10 mouse cellular contexts compared by ENCODE assay signal in genomic region chr1:167669796-167670195, GRCm38 (mm10). TPM values are rescaled to one million over a fixed set of nuclear protein-coding genes. Genes with fewer than 3 reads are reported as not detected.
A peak's percentile ranks its signal among the peaks of the same experiment; 100 is the strongest.
DNase-seq lines count a peak whose midpoint lies in the region; ATAC-seq and TF ChIP-seq lines count a peak whose summit lies in the region.
"Had no signal": no experiment of that assay in that cellular context is flagged by ENCODE, and none has a peak within 500 bp of the region (broad histone marks: within the 10 kb centered on the region; RNA-seq: fewer than 3 reads in every experiment).

No protein-coding gene starts in this region.

- peaks cover 36% of the 10 kb centered on the region for H3K27me3 ChIP-seq in hindbrain, embryonic 14.5 days (ENCODE audit: control insufficient read depth, insufficient read depth, low read length)
- H3K27me3 ChIP-seq in hindbrain, embryonic 13.5 days: peaks cover 61% of the 10 kb centered on the region
- peaks cover 71% of the 10 kb centered on the region for H3K27me3 ChIP-seq in E14TG2a.4 (ENCODE audit: insufficient read depth, low read length)

- no peak overlapping the region for H3K4me2 ChIP-seq in hindbrain, embryonic 14.5 days (replicated peaks)
- no peak overlapping the region for H3K4me2 ChIP-seq in hindbrain, embryonic 13.5 days
- H3K4me2 ChIP-seq: embryonic facial prominence, embryonic 12.5 days; limb, embryonic 12.5 days had no signal

- H3K36me3 ChIP-seq in hindbrain, embryonic 14.5 days (replicated peaks; ENCODE audit: control insufficient read depth, insufficient read depth): no peaks in the 10 kb centered on the region
- no peaks in the 10 kb centered on the region for H3K36me3 ChIP-seq in hindbrain, embryonic 13.5 days
- H3K36me3 ChIP-seq in E14TG2a.4 (ENCODE audit: insufficient read depth, low read length): no peaks in the 10 kb centered on the region
- H3K36me3 ChIP-seq: embryonic facial prominence, embryonic 12.5 days; limb, embryonic 12.5 days had no signal

- no peaks in the 10 kb centered on the region for H3K4me1 ChIP-seq in hindbrain, embryonic 14.5 days (replicated peaks; ENCODE audit: control insufficient read depth, insufficient read depth, low read length)
- H3K4me1 ChIP-seq in hindbrain, embryonic 13.5 days (replicated peaks): peaks cover 4% of the 10 kb centered on the region; the same call in 1 of the 2 replicates
- peaks cover 7% of the 10 kb centered on the region for H3K4me1 ChIP-seq in E14TG2a.4 (replicated peaks; ENCODE audit: low read depth, low read length)
- H3K4me1 ChIP-seq: limb, embryonic 12.5 days had no signal

- H3K9ac ChIP-seq in hindbrain, embryonic 14.5 days: no peak overlapping the region
- H3K9ac ChIP-seq in hindbrain, embryonic 13.5 days: no peak overlapping the region
- H3K9ac ChIP-seq: embryonic facial prominence, embryonic 12.5 days; limb, embryonic 12.5 days had no signal

- no peak for ATAC-seq in hindbrain, embryonic 14.5 days (ENCODE audit: low FRiP score)
- ATAC-seq in hindbrain, embryonic 13.5 days (ENCODE audit: low FRiP score): no peak

- H3K9me3 ChIP-seq in hindbrain, embryonic 14.5 days (ENCODE audit: control insufficient read depth, low read length): no peaks in the 10 kb centered on the region
- no peaks in the 10 kb centered on the region for H3K9me3 ChIP-seq in hindbrain, embryonic 13.5 days
- no peaks in the 10 kb centered on the region for H3K9me3 ChIP-seq in E14TG2a.4 (ENCODE audit: low read length)
- H3K9me3 ChIP-seq: embryonic facial prominence, embryonic 12.5 days; limb, embryonic 12.5 days had no signal

- 38% methylated on average over 6 of the region's 6 CpGs for WGBS in hindbrain, embryonic 14.5 days
- 36% methylated on average over 6 of the region's 6 CpGs for WGBS in hindbrain, embryonic 13.5 days

- no peak overlapping the region for H3K27ac ChIP-seq in hindbrain, embryonic 14.5 days
- no peak overlapping the region for H3K27ac ChIP-seq in hindbrain, embryonic 13.5 days
- H3K27ac ChIP-seq: embryonic facial prominence, embryonic 12.5 days; limb, embryonic 12.5 days had no signal

- H3K4me3 ChIP-seq in hindbrain, embryonic 14.5 days (replicated peaks; ENCODE audit: low read length): no peak overlapping the region
- no peak overlapping the region for H3K4me3 ChIP-seq in hindbrain, embryonic 13.5 days
- H3K4me3 ChIP-seq in E14TG2a.4 (replicated peaks; ENCODE audit: low read length): no peak overlapping the region
- H3K4me3 ChIP-seq: embryonic facial prominence, embryonic 12.5 days; limb, embryonic 12.5 days had no signal

- TF ChIP-seq CTCF in E14TG2a.4 (conservative IDR thresholded peaks at IDR 0.05; ENCODE audit: low read length): peak; percentile 84

- DNase-seq in hindbrain, embryonic 14.5 days (ENCODE audit: low spot score): peak; percentile 74
- DNase-seq in c-Kit-positive CD71-negative TER-119-negative erythroid progenitor cells, embryonic 14.5 days (ENCODE audit: low read depth): peak; percentile 14
- peak; percentile 70 for DNase-seq in forelimb bud, embryonic 11.5 days (ENCODE audit: low read depth, low spot score)
- DNase-seq in layer of hippocampus, postnatal 10 days (ENCODE audit: low spot score in 2 of 2): peak; percentile 32 to 51
- peak; percentile 45 for DNase-seq in naive thymus-derived CD4-positive, alpha-beta T cell, adult 2 months (ENCODE audit: low read depth)
- DNase-seq in thymus, postnatal 36 days: peak; percentile 27 to 30

RNA-seq across cellular contexts. Expression of gene Lmx1a, which starts 19.2 kb away (rescaled TPM):
- polyA plus RNA-seq in hindbrain, embryonic 14.5 days (2014; fragmentation: Nextera tagmentation; extraction: Ambion mirVana): 3.3 and 4.7 TPM in 2 replicates
- 9.2 and 10.1 TPM in 2 replicates for polyA plus RNA-seq in hindbrain, embryonic 13.5 days (2015; fragmentation: Nextera tagmentation; extraction: Ambion mirVana)
- under 1 TPM; 0.22 to 0.71 TPM for total RNA-seq in layer of hippocampus, postnatal 10 days (2021)

Comparison
In these comparisons a context has a peak if more than half of its experiments do, and no peak if none do; other contexts are left out.
1. DNase-seq: peak in every context shown above with its lines; median percentile 74 in hindbrain, embryonic 14.5 days; 70 in forelimb bud, embryonic 11.5 days; 45 in naive thymus-derived CD4-positive, alpha-beta T cell, adult 2 months; 42 in layer of hippocampus, postnatal 10 days; 28 in thymus, postnatal 36 days; 14 in c-Kit-positive CD71-negative TER-119-negative erythroid progenitor cells, embryonic 14.5 days.